35 mouse cellular contexts compared by ENCODE assay signal in the genomic region with DNA sequence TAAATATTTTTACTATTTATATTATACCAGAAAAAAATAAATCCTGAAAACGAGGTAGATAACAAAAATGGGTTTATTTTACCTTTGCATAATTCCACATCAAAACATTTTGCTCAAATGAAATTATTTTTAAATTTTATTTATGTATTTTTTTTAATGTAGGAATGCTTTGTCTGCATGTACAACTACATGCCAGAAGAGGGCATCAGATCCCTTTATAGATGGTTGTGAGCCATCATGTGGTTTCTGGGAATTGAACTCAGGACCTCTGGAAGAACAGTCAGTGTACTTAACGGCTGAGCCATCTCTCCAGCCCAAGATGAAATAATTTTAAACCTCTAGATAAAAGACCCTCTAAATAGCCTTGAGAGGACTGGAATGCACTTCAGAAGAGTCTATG. TPM values are rescaled to one million over a fixed set of nuclear protein-coding genes. Genes with fewer than 3 reads are reported as not detected.
A peak's percentile ranks its signal among the peaks of the same experiment; 100 is the strongest.
DNase-seq lines count a peak whose midpoint lies in the region; ATAC-seq and TF ChIP-seq lines count a peak whose summit lies in the region.
"Had no signal": no experiment of that assay in that cellular context is flagged by ENCODE, and none has a peak within 500 bp of the region (broad histone marks: within the 10 kb centered on the region; RNA-seq: fewer than 3 reads in every experiment).

No protein-coding gene starts in this region.

- no peaks in the 10 kb centered on the region for H3K4me1 ChIP-seq in heart, postnatal 0 days (ENCODE audit: control insufficient read depth, insufficient read depth)
- H3K4me1 ChIP-seq in liver, embryonic 14.5 days (replicated peaks; ENCODE audit: control insufficient read depth in 2 of 2, insufficient read depth in 2 of 2, low read length in 1 of 2), result no peaks in the 10 kb centered on the region
- peaks cover 7 to 16% of the 10 kb centered on the region in 2 experiments for H3K4me1 ChIP-seq in CH12.LX (ENCODE audit: control insufficient read depth in 1 of 2, insufficient read depth in 2 of 2)
- H3K4me1 ChIP-seq: embryonic facial prominence, embryonic 10.5 days; embryonic facial prominence, embryonic 15.5 days; forebrain, embryonic 13.5 days; heart, embryonic 10.5 days; limb, embryonic 12.5 days; midbrain, embryonic 12.5 days had no signal

- H3K27ac ChIP-seq in heart, postnatal 0 days (ENCODE audit: low read depth), result no peak overlapping the region
- H3K27ac ChIP-seq in liver, embryonic 14.5 days, result no peak overlapping the region
- no peak overlapping the region for H3K27ac ChIP-seq in CH12.LX (ENCODE audit: insufficient read depth, low read depth)
- H3K27ac ChIP-seq: embryonic facial prominence, embryonic 10.5 days; embryonic facial prominence, embryonic 15.5 days; forebrain, embryonic 13.5 days; heart, embryonic 10.5 days; heart, embryonic 15.5 days; hindbrain, embryonic 13.5 days; limb, embryonic 12.5 days; midbrain, embryonic 12.5 days had no signal

- H3K79me2 ChIP-seq in CH12.LX (replicated peaks; ENCODE audit: control insufficient read depth, extremely low read depth, insufficient read depth, poor library complexity, severe bottlenecking), result no peaks in the 10 kb centered on the region

- H3K27me3 ChIP-seq in heart, postnatal 0 days (ENCODE audit: control insufficient read depth, insufficient read depth, low read length), result no peaks in the 10 kb centered on the region
- H3K27me3 ChIP-seq in liver, embryonic 14.5 days (ENCODE audit: control insufficient read depth, insufficient read depth, low read length), result no peaks in the 10 kb centered on the region
- H3K27me3 ChIP-seq in CH12.LX (replicated peaks) (no peaks in the 10 kb centered on the region), Patski (no peaks in the 10 kb centered on the region)
- H3K27me3 ChIP-seq: embryonic facial prominence, embryonic 15.5 days; forebrain, embryonic 13.5 days; heart, embryonic 15.5 days; hindbrain, embryonic 13.5 days; limb, embryonic 12.5 days; megakaryocyte, embryonic 14.5 days; midbrain, embryonic 12.5 days had no signal

- ATAC-seq in heart, postnatal 0 days (ENCODE audit: insufficient read depth, low read depth), result no peak
- no peak for ATAC-seq in liver, embryonic 14.5 days (ENCODE audit: insufficient read depth)
- no peak for ATAC-seq in Patski
- ATAC-seq: CD4-positive, CD25-positive, alpha-beta regulatory T cell, adult 4 months; forebrain, embryonic 13.5 days had no signal

- TF ChIP-seq RAD21 in CH12.LX (IDR thresholded peaks at IDR 0.05; ENCODE audit: low read depth, low read length), result peak; percentile 32

- peak; percentile 13; the same call in 1 of the 2 replicates for TF ChIP-seq CTCF in heart, postnatal 0 days (IDR thresholded peaks at IDR 0.05; ENCODE audit: low read depth)
- TF ChIP-seq CTCF in liver, embryonic 14.5 days (IDR thresholded peaks at IDR 0.05; ENCODE audit: low read depth), result peak; percentile 12; the same call in 1 of the 2 replicates
- TF ChIP-seq CTCF in CH12.LX (conservative IDR thresholded peaks at IDR 0.05 in 1 of 2, IDR thresholded peaks at IDR 0.05 in 1 of 2; ENCODE audit: low read depth in 2 of 2, low read length in 2 of 2) (peak in 1 of 2 experiments; percentile 51; a peak in 1 of 4 replicates), Patski (IDR thresholded peaks at IDR 0.05) (peak; percentile 51)

- in situ Hi-C loops in CH12.LX (cut with MboI; ENCODE audit: low pct_ligation_motif_present, low pct_unique_long_range_greater_than_20kb, low sequenced_read_pairs) (loop anchor here (10.0 kb wide), 1 partner anchor 187 kb away; no protein-coding TSS in a partner anchor), Patski (cut with MboI; ENCODE audit: low pct_unique_long_range_greater_than_20kb) (loop anchor here (10.0 kb wide), 1 partner anchor 187 kb away; no protein-coding TSS in a partner anchor)

- H3K4me3 ChIP-seq in heart, postnatal 0 days (ENCODE audit: low read depth, low read length), result no peak overlapping the region
- no peak overlapping the region for H3K4me3 ChIP-seq in liver, embryonic 14.5 days (ENCODE audit: insufficient read depth in 1 of 2, low read depth in 2 of 2, low read length in 2 of 2)
- H3K4me3 ChIP-seq in CH12.LX (replicated peaks in 1 of 3; ENCODE audit: low read depth in 2 of 3, low read length in 2 of 3, poor library complexity in 1 of 3), result no peak overlapping the region
- H3K4me3 ChIP-seq: embryonic facial prominence, embryonic 10.5 days; embryonic facial prominence, embryonic 15.5 days; forebrain, embryonic 13.5 days; heart, embryonic 10.5 days; heart, embryonic 15.5 days; hindbrain, embryonic 13.5 days; limb, embryonic 12.5 days; megakaryocyte, embryonic 14.5 days; midbrain, embryonic 12.5 days had no signal

- no peak for TF ChIP-seq POLR2A in CH12.LX (IDR thresholded peaks at IDR 0.05; ENCODE audit: low read depth, low read length)

- CTCF ChIA-PET in Patski (lab: Charles Lee), result interaction anchor here (1.4 kb wide), 1 partner anchor 13 kb away, joined by 3 read pairs; no protein-coding TSS in a partner anchor

- H3K4me2 ChIP-seq in heart, postnatal 0 days (ENCODE audit: low read depth, low read length), result no peak overlapping the region
- H3K4me2 ChIP-seq in liver, embryonic 14.5 days (ENCODE audit: low read depth), result no peak overlapping the region
- no peak overlapping the region for H3K4me2 ChIP-seq in CH12.LX (ENCODE audit: insufficient read depth, low read depth, poor library complexity, severe bottlenecking)
- H3K4me2 ChIP-seq: embryonic facial prominence, embryonic 15.5 days; forebrain, embryonic 13.5 days; heart, embryonic 15.5 days; hindbrain, embryonic 13.5 days; limb, embryonic 12.5 days; liver, embryonic 11.5 days; midbrain, embryonic 12.5 days had no signal

- H3K9ac ChIP-seq in heart, postnatal 0 days (replicated peaks; ENCODE audit: low read depth, low read length), result no peak overlapping the region
- H3K9ac ChIP-seq in liver, embryonic 14.5 days (replicated peaks), result no peak overlapping the region
- no peak overlapping the region for H3K9ac ChIP-seq in CH12.LX (ENCODE audit: insufficient read depth, low read depth)
- H3K9ac ChIP-seq: embryonic facial prominence, embryonic 15.5 days; forebrain, embryonic 13.5 days; heart, embryonic 15.5 days; hindbrain, embryonic 13.5 days; limb, embryonic 12.5 days; midbrain, embryonic 12.5 days had no signal

- intact Hi-C loops in heart, postnatal 10 days (cut with DNase I), result no loop called here

- WGBS in heart, postnatal 0 days, result 47% methylated on average over 2 of the region's 2 CpGs
- WGBS in liver, embryonic 14.5 days (ENCODE audit: insufficient replicate concordance), result 27% methylated on average over 2 of the region's 2 CpGs

- TF ChIP-seq EP300 in heart, postnatal 0 days (IDR thresholded peaks at IDR 0.05; ENCODE audit: low read depth), result no peak
- TF ChIP-seq EP300 in liver, embryonic 14.5 days (IDR thresholded peaks at IDR 0.05; ENCODE audit: low read depth), result no peak
- TF ChIP-seq EP300 in CH12.LX (IDR thresholded peaks at IDR 0.05; ENCODE audit: low read length), result no peak

- H3K36me3 ChIP-seq in heart, postnatal 0 days (replicated peaks; ENCODE audit: control insufficient read depth, insufficient read depth, low read length), result peaks cover 19% of the 10 kb centered on the region
- no peaks in the 10 kb centered on the region for H3K36me3 ChIP-seq in liver, embryonic 14.5 days (replicated peaks; ENCODE audit: control insufficient read depth, insufficient read depth, low read depth)
- H3K36me3 ChIP-seq in CH12.LX (replicated peaks in 1 of 2; ENCODE audit: control insufficient read depth in 1 of 2, insufficient read depth in 1 of 2, low read length in 1 of 2), result peaks cover 15 to 43% of the 10 kb centered on the region in 2 experiments

- H3K9me3 ChIP-seq in heart, postnatal 0 days (replicated peaks; ENCODE audit: control insufficient read depth, low read length), result no peaks in the 10 kb centered on the region
- H3K9me3 ChIP-seq in liver, embryonic 14.5 days (ENCODE audit: control insufficient read depth, low read length), result no peaks in the 10 kb centered on the region
- no peaks in the 10 kb centered on the region for H3K9me3 ChIP-seq in CH12.LX (replicated peaks; ENCODE audit: low read length)
- H3K9me3 ChIP-seq: embryonic facial prominence, embryonic 10.5 days; embryonic facial prominence, embryonic 15.5 days; forebrain, embryonic 13.5 days; heart, embryonic 10.5 days; heart, embryonic 15.5 days; hindbrain, embryonic 13.5 days; limb, embryonic 12.5 days; megakaryocyte, embryonic 14.5 days; midbrain, embryonic 12.5 days had no signal

- DNase-seq in heart, postnatal 0 days (ENCODE audit: low spot score), result no peak
- no peak for DNase-seq in heart, postnatal 10 days
- no peak for DNase-seq in liver, embryonic 14.5 days (ENCODE audit: low read depth in 3 of 3, low spot score in 3 of 3)
- DNase-seq in liver (no peak), CH12.LX (ENCODE audit: extremely low read depth) (no peak), Patski (ENCODE audit: low read depth, low spot score) (no peak)
- no peak for DNase-seq in embryo, embryonic 11 days
- DNase-seq: adrenal gland, adult 8-10 months; cerebellum, adult 2 months; cerebellum, postnatal 14 days; gastrocnemius, postnatal 36 days; heart, postnatal 4 days; kidney, adult 2 months; kidney, postnatal 4 days; lung, adult 2 months; lung, postnatal 4 days; thymus, postnatal 4 days had no signal

- dilution Hi-C loops in CH12.LX (cut with MboI; ENCODE audit: extremely low pct_ligation_motif_present, extremely low pct_unique_long_range_greater_than_20kb, low sequenced_read_pairs), result no loop called here

- POLR2A ChIA-PET in Patski (lab: Charles Lee), result no interaction called here

RNA-seq across cellular contexts. Expression of a gene that starts 7.0 kb away (rescaled TPM):
- 29.7 and 147 TPM in 2 replicates for total RNA-seq in heart, postnatal 0 days (2014; rRNA removed; ENCODE audit: low replicate concordance)
- 93.1 and 97.8 TPM in 2 replicates for polyA plus RNA-seq in heart, postnatal 0 days (2015; fragmentation: Nextera tagmentation; extraction: Ambion mirVana)
- 10 to 100 TPM; 31.7 to 36.8 TPM for total RNA-seq in heart, postnatal 10 days (2021)
- 16.0 and 23.7 TPM in 2 replicates for polyA plus RNA-seq in liver, embryonic 14.5 days (2012; rRNA removed)
- 32.7 and 34.4 TPM in 2 replicates for polyA plus RNA-seq in liver, embryonic 14.5 days (2014; fragmentation: Nextera tagmentation; extraction: Ambion mirVana)
- 35.3 and 37.9 TPM in 2 replicates for total RNA-seq in CH12.LX (2012; rRNA removed)
- 89.4 and 91.8 TPM in 2 replicates for total RNA-seq in CH12.LX (2014; rRNA removed)
- polyA plus RNA-seq in CH12.LX (2012; ENCODE audit: insufficient read length, low read depth), result 35.4 and 37.7 TPM in 2 replicates
- 65.9 TPM for polyA plus RNA-seq in Patski (2021)

RNA-seq across cellular contexts. Expression of a gene that starts 27.2 kb away (rescaled TPM):
- 3.7 and 7.0 TPM in 2 replicates for total RNA-seq in heart, postnatal 0 days (2014; rRNA removed; ENCODE audit: low replicate concordance)
- polyA plus RNA-seq in heart, postnatal 0 days (2015; fragmentation: Nextera tagmentation; extraction: Ambion mirVana), result 1.2 and 1.3 TPM in 2 replicates
- 1 to 10 TPM; 1.2 to 2.6 TPM for total RNA-seq in heart, postnatal 10 days (2021)
- 0.11 and 0.17 TPM in 2 replicates for polyA plus RNA-seq in liver, embryonic 14.5 days (2012; rRNA removed)
- polyA plus RNA-seq in liver, embryonic 14.5 days (2014; fragmentation: Nextera tagmentation; extraction: Ambion mirVana), result 0.10 and 0.15 TPM in 2 replicates
- total RNA-seq in CH12.LX (2012; rRNA removed), result 0.08 TPM in 1 of 2 replicates, not detected in the other
- not detected in 2 replicates for total RNA-seq in CH12.LX (2014; rRNA removed)
- polyA plus RNA-seq in CH12.LX (2012; ENCODE audit: insufficient read length, low read depth), result 0.19 TPM in 1 of 2 replicates, not detected in the other
- polyA plus RNA-seq in Patski (2021), result 0.08 TPM
- total RNA-seq: gastrocnemius, postnatal 36 days; left cerebral cortex, adult 18-20 months; monocyte, adult 5-6 weeks had no signal
- polyA plus RNA-seq: forebrain, embryonic 13.5 days had no signal

RNA-seq across cellular contexts. Expression of a gene that starts 33.1 kb away (rescaled TPM):
- 0.46 and 2.4 TPM in 2 replicates for total RNA-seq in heart, postnatal 0 days (2014; rRNA removed; ENCODE audit: low replicate concordance)
- polyA plus RNA-seq in heart, postnatal 0 days (2015; fragmentation: Nextera tagmentation; extraction: Ambion mirVana), result 2.9 and 4.7 TPM in 2 replicates
- total RNA-seq in heart, postnatal 10 days (2021), result 1 to 10 TPM; 1.3 to 2.5 TPM
- 3.0 and 4.9 TPM in 2 replicates for polyA plus RNA-seq in liver, embryonic 14.5 days (2012; rRNA removed)
- polyA plus RNA-seq in liver, embryonic 14.5 days (2014; fragmentation: Nextera tagmentation; extraction: Ambion mirVana), result 8.1 and 9.7 TPM in 2 replicates
- total RNA-seq in CH12.LX (2012; rRNA removed), result 0.59 and 0.63 TPM in 2 replicates
- 0.70 and 0.98 TPM in 2 replicates for total RNA-seq in CH12.LX (2014; rRNA removed)
- polyA plus RNA-seq in CH12.LX (2012; ENCODE audit: insufficient read length, low read depth), result 0.56 TPM in 1 of 2 replicates, not detected in the other
- polyA plus RNA-seq in Patski (2021), result 3.6 TPM

RNA-seq across cellular contexts. Expression of a gene that starts 33.4 kb away (rescaled TPM):
- not detected in 2 replicates for total RNA-seq in heart, postnatal 0 days (2014; rRNA removed; ENCODE audit: low replicate concordance)
- 0.07 TPM in 1 of 2 replicates, not detected in the other for polyA plus RNA-seq in heart, postnatal 0 days (2015; fragmentation: Nextera tagmentation; extraction: Ambion mirVana)
- total RNA-seq in heart, postnatal 10 days (2021), result under 1 TPM; 0.19 to 0.20 TPM
- polyA plus RNA-seq in liver, embryonic 14.5 days (2012; rRNA removed), result 0.12 and 0.28 TPM in 2 replicates
- polyA plus RNA-seq in liver, embryonic 14.5 days (2014; fragmentation: Nextera tagmentation; extraction: Ambion mirVana), result 0.33 and 0.58 TPM in 2 replicates
- 1.2 and 1.3 TPM in 2 replicates for total RNA-seq in CH12.LX (2012; rRNA removed)
- 0.68 and 0.73 TPM in 2 replicates for total RNA-seq in CH12.LX (2014; rRNA removed)
- 0.53 and 0.93 TPM in 2 replicates for polyA plus RNA-seq in CH12.LX (2012; ENCODE audit: insufficient read length, low read depth)
- 0.22 TPM for polyA plus RNA-seq in Patski (2021)

RNA-seq across cellular contexts. Expression of a gene that starts 39.6 kb away (rescaled TPM):
- total RNA-seq in heart, postnatal 0 days (2014; rRNA removed; ENCODE audit: low replicate concordance), result not detected in 2 replicates
- polyA plus RNA-seq in heart, postnatal 0 days (2015; fragmentation: Nextera tagmentation; extraction: Ambion mirVana), result not detected in 2 replicates
- not detected for total RNA-seq in heart, postnatal 10 days (2021)
- not detected in 2 replicates for polyA plus RNA-seq in liver, embryonic 14.5 days (2012; rRNA removed)
- not detected in 2 replicates for polyA plus RNA-seq in liver, embryonic 14.5 days (2014; fragmentation: Nextera tagmentation; extraction: Ambion mirVana)
- total RNA-seq in CH12.LX (2012; rRNA removed) (not detected in 2 replicates), CH12.LX (2014; rRNA removed) (not detected in 2 replicates)
- polyA plus RNA-seq in CH12.LX (2012; ENCODE audit: insufficient read length, low read depth) (not detected in 2 replicates), Patski (2021) (not detected)
- total RNA-seq: adrenal gland, adult 8-10 months; adrenal gland, postnatal 4 days; gastrocnemius, postnatal 36 days; heart, postnatal 4 days; left cerebral cortex, adult 18-20 months; left cerebral cortex, postnatal 25 days; monocyte, adult 5-6 weeks had no signal
- polyA plus RNA-seq: CD4-positive, CD25-positive, alpha-beta regulatory T cell, adult 4 months; cerebellum, adult 2 months; cortical plate, adult 2 months; embryonic facial prominence, embryonic 10.5 days; embryonic facial prominence, embryonic 15.5 days; forebrain, embryonic 13.5 days; heart, embryonic 15.5 days; kidney, adult 2 months; kidney, embryonic 16.5 days; limb, embryonic 12.5 days; liver, embryonic 11.5 days; lung, adult 2 months; thymus, postnatal 0 days had no signal
